Mouse (Mus musculus) adrenal gland, postnatal 10 days (tissue): ENCODE measurements at regions not wholly inside any gene's neighbourhood (a gene's known extent, or its start where the extent isn't known, plus 50 kb on each side); places are given as distances from the start of the nearest gene placed in this dataset.
A peak's percentile ranks its signal among the peaks of the same experiment; 100 is the strongest.

ENCODE experiments used
- DNase-seq: peaks from one replicate; pipeline ENCODE4 v3.0.0; 2021; ENCODE audit warnings: mixed read lengths

DNA sequence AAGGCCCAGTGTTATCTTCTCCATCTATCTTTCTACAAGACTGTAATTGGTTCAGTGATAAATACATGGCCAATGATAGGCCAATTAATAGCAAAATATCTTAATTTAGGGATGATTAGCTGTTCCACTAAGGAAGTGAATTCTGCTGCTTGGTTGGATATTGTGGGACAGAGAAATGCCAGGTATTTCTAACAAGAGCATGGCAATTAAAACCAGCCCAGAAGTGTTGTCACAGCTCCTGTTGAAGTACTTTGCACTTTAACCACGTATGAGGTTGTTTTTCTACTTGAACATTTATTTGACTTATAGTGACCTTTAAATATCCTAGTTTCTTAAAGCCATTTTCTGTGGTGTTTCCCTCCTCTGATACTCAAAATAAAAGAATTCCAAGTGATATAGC lies 65.7 kb upstream of the Acsl4 start:
- no peak for DNase-seq

DNA sequence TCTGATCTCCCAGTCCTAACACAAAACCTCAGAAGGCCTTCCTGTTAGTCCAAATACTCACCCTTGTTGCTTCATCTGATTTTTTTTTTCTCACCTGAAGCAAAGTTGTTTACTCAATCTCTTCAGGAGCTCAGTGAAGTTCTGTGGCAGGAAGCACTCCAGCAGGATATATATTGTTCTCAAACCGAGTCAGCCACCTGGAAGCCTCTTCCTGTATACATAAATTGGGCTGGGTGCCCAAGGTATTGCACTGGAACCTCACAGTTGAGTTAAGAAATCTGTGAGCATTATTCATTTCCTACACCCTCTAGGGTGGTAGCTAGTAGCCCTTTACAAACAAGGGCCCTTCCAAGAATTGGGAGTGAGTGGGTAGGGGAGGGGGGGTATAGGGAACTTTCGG lies 73.8 kb upstream of the Acsl4 start:
- DNase-seq: no peak

DNA sequence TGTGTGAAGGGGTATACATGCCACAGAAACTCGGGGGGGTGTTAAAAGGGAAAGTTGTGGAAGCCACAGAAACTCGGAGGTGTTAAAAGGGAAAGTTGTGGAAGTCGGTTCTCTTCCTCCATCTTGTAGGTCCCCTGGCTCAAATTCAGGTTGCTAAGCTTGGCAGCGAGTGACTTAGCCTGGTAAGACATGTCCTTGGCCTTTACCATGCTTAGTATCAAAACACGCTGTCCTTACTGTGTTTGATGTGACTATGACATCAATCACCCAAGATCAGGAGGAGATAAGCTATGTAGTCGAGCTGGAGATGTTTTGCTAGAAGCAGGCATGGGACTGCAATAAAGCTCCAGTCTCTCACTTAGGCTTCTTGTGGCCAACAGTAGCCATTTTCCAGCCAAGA lies 74.4 kb upstream of the Acsl4 start:
- peak; percentile 41 for DNase-seq

- peak; percentile 22 for DNase-seq
Measured at GRCm38 (mm10) chrX:142467850-142468256, 77.5 kb upstream of the Acsl4 start.

DNA sequence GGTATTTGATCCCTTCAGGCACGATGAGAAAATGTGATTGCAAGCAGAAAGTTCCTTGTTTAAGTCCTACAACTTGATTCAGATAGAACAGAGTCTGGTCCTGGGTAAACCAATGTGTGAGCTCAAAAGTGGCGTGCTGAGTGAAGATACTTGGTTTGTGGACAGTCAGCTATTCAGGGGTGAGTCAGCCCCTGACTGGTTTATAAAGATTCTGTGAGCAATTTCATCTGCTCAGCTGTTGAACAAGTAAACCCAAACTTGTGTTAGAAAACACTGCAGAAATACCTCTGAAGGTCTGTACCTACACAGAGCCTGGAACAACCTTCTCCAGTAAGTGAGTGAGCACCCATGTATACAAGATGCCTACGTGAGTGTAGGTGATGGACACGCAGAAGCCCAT lies 78.1 kb upstream of the Acsl4 start:
- no peak for DNase-seq

GRCm38 (mm10) chrX:142469048-142469634 lies 78.8 kb upstream of the Acsl4 start:
- DNase-seq: peak; percentile 6

GRCm38 (mm10) chrX:142470083-142470482 lies 79.7 kb upstream of the Acsl4 start:
- DNase-seq: no peak

- DNase-seq: no peak
Measured at GRCm38 (mm10) chrX:142481203-142481815, 91.0 kb upstream of the Acsl4 start.

DNA sequence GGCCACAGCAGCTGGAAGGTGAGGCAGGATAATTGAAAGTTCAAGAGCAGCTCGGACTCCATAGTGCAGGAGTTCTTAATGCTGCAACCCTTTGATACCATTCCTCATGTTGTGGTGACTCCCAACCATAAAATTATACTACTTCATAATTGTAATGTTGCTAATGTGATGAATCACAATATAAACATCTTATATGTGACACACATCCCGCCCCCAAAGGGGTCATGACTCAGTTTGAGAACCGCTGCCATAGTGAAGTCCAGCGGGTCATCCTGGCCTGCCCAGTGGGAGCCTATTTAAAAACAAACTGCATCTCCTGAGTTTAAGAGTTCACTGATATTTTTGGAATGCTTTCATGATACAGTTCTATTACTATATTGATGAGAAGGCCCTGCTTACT lies 97.7 kb upstream of the Acsl4 start:
- DNase-seq: no peak

DNA sequence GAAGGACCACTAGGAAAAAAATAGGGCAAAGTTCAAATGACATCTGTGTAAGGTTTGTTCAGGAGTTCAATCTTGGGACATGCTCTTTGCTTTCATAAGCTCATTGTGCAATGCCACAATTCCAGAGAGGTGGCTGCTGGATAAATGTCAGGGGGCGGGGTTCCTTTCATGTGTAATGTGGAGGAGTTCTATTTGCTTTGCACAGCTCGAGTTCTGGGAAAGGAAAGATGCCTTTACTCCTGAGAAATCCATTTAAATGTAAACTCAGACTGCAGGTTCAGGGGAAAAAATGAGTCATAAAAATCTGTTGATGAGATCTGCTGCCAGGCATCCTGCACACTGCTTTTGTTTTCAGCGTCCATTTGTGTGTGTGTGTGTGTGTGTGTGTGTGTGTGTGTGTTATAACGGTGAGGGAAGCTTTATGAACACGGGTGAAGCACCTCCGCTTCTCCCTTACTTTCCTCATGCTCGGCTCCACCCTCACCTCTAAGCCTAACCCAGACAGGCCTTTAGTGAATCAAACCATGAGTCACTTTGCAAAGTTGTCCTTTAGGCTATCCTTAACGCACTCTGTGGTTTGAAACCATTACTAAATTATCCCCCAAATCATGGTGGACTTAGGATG lies 99.9 kb upstream of the Acsl4 start:
- peak; percentile 62 for DNase-seq

DNA sequence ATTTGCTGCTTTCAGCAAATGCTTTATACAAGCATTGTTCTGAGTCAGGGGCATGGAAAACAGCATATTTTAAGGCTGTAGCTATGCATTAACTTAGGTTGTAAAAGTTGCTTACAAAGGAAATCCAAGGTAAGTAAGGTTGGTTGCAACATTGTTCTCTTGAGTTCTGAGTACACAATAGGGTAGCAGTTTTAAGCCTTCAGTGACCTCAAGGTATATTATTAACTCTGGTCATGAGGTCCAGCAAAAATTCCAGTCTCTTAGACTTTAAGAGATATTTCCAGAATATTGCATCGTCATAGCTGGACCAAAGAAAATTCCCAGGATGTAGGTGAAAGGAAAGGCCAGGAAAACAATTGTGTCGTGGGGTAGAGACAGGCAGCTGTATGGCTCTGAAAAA lies 110.8 kb upstream of the Acsl4 start:
- DNase-seq: no peak

DNA sequence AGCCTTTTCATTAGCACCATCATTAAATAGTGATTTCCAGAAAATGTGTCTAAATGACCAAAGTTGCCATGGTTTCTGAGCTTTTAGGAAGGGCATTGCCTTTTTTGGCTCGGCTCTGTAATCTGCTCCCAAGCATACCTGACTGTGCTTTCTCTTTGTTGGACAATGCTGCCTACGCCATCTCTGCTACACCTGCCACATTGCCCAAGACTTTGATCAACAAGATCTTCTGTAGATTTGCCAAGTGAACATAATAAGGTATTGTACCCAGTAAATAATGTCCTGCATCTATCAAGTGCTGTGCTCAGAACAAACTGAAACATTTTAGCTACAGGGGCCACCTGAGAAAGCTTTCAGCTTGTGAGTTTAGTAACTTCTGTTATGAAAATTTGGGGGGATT lies 114.6 kb upstream of the Acsl4 start:
- no peak for DNase-seq

- DNase-seq: no peak
Measured at GRCm38 (mm10) chrX:142507475-142507874, 117.1 kb upstream of the Acsl4 start.

GRCm38 (mm10) chrX:142516406-142517131 lies 126.2 kb upstream of the Acsl4 start:
- DNase-seq: peak; percentile 4

- no peak for DNase-seq
Measured at GRCm38 (mm10) chrX:142517205-142517604, 126.9 kb upstream of the Acsl4 start.

GRCm38 (mm10) chrX:142521063-142521462 lies 130.7 kb upstream of the Acsl4 start:
- peak; percentile 7 for DNase-seq

DNA sequence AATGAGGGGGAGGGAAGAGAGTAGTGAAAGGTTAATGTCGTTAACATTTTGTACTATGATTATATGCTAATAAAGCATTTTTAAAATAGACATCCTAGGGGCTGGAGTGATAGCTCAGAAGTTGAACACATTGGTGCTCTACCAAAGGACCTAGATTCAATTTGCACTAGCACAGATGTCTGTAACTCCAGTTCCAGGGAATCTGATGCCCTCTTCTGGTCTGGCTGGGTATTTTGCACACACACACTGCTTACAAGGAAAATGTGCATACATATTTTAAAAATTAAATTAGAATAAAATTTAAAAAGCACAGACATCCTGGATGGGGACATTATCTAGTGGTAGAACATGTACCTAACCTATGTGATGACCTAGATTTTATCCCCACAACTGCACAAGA lies 136.6 kb upstream of the Acsl4 start:
- DNase-seq: peak; percentile 47

DNA sequence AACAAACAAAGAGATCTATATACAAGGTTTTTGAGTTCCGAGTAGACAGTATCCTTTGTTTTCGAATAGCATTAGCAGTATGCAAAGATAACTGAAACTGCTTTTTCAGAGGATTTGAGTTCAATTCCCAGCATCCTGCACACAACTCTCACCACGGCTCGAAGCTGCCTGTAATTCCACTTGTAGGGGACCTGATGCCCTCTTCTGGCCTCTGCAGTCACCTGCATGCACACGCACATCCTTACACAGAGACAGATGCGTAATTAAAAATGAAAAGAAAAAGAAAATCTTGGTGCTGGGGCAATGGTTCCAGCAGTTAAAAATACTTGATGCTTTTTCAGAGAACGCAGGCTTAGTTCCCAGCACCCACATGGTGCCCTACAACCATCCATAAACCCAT lies 139.6 kb upstream of the Acsl4 start:
- DNase-seq: no peak

- DNase-seq: peak; percentile 16
Measured at GRCm38 (mm10) chrX:142534780-142535179, 144.4 kb upstream of the Acsl4 start.

DNA sequence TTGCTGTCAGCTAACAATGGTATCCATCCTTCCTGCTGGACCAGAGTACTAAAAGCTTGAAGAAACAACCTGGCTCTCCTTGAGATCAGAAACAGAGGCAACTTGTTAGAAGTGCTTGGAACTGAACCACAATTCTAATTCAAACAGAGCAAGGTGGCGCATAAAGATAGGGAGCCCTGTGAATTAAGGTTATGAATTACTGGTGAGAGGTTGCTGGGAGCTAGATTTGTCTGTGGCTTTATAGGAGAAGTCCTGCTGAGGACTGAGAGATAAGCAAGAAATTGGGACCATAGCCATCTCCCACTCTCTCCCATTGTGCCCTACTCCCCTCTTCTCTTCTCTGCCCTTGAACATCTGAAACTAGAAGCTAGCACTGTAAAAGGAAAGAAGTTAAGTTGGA lies 145.2 kb upstream of the Acsl4 start:
- no peak for DNase-seq

GRCm38 (mm10) chrX:142535954-142536353 lies 145.3 kb upstream of the Tmem164 start:
- DNase-seq: no peak

- no peak for DNase-seq
Measured at GRCm38 (mm10) chrX:142537259-142537963, 143.8 kb upstream of the Tmem164 start.

GRCm38 (mm10) chrX:142540264-142540663 lies 140.9 kb upstream of the Tmem164 start:
- peak; percentile 63 for DNase-seq
